Mouse (Mus musculus) thymus, postnatal 0 days (tissue): ENCODE measurements at regions not wholly inside any gene's neighbourhood (a gene's known extent, or its start where the extent isn't known, plus 50 kb on each side); places are given as distances from the start of the nearest gene placed in this dataset.

Experiments
- DNase-seq: peaks from one replicate; pipeline ENCODE4 v3.0.0-alpha.2; 2015; ENCODE audit warnings: low spot score

DNA sequence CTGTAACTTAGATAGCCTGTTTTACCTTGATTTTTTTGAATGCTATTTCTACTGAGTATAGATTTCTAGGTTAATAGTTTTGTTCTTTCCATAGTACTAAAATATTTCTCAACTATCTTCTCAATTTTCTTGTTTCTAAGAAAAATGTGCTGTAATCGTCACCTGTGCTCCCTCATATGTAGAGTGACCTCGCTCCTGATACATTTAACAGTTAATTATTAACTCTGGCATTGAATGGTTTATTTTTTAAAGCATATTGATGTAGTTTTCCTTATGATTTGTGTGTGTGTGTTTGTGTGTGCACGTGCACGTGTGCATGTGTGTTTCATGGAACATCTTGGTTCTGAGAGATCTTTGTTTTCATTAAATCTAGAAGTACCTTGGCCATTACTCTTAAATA, 158.7 kb upstream of the Gm15217 start:
- DNase-seq: no peak

DNA sequence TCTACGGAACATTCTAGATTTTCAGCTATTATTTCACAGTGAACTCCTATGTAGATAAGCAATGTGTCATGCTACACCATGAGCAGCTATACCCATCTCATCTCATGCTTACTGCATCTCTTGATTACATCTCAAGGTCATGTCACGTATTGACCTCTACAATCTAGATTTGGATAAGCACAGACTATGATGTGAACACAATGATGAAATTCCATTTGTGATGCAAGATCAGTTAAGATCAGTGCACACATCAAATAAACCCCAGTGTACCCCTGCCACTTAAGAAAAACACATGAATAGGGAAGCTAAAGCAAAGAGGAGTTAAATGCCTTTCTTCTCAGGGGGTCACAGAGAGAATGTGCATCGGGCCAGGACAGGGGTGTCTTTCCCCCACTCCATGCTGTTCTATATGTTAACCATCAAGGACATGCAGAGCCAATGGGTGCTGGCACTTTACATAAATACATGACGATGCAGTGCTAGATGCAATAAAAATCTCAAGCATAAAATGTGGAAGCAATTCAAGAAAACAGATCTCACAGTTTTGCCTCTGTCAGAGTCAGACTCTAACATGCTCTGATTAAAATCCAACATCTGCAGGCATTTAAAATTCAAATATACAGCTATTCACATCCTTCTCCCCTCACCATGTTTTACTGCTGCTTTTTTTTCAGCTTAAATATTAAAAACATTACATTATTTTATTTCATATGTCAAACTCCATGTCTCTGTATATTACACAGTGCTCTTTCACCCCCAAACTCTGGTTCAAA, 157.1 kb upstream of the Gm15217 start:
- DNase-seq: no peak

DNA sequence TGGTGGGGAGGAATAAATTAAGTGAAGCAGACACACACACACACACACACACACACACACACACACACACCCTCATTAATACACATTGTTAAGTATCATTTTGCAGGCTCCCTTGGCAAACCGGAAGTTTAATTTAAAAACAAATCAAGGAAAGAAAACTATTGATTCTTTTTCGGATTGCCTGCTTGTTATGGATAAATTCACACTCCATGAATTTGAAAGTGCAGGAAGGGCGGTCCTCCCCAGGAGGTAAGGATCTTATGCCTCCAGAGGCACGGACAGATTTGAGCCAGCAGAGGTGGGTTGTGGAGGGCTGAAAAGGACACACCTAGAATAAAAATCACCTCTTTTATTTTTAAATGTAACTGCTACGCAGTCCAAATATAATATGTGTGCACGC, 156.2 kb upstream of the Gm15217 start:
- no peak for DNase-seq

DNA sequence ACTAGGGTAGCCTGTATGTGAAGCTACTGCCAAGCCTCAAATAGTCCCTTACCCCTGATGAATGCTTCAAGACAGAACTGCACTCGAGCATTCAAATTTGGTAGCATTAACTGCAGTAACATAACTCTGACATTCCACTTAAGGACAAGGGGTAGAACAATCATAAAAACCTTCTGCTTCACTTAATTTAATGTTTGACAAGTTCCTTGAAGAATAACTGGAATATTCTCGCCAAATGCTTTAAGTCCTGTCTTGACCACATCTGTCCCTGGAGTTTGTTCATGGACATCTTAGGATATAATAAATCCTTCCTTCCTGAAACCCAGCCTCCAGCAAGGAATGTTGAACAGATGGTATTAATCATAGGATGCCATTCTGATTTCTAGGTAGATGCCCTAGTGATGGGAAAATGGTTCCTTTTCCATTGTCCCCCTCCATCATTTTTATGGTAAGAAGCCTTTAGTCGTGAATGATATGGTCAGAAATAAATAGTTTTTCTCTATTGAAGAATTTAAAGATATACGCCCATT, 154.7 kb upstream of the Gm15217 start:
- DNase-seq: no peak

DNA sequence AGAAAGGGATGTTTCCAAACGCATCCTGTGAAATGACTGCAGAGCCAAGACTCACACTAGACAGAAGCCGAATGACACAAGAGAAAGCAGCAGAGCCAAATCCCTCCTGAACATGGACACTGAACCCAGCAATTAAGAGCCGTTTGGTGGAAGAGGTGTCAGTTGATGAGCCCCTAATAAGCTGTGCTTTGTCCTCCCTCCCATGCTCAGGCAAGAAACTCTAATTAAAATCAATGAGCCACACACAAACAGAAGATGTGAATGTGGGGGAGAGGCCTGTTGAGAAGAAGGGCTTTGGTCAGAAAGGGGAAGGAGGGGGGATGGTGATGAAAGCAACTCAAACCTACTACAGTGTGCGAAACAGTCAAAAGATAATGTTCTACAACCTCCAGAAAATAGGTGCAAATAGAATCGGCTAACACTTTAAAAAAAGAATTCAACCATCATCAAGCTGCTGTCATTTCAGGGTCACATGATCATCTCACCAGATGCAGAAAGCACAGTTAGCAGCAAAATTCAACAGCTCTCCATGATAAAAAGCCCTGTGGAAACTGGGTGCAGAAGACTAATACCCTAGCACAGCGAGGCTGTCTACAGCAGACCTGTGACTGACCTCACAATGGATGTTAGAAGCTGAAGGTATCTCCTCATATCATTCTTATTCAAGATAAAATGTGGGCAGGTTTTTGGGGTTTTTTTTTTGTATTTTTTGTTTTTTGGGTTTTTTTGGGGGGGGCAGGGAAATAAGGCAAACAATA, 153.2 kb upstream of the Gm15217 start:
- DNase-seq: no peak

DNA sequence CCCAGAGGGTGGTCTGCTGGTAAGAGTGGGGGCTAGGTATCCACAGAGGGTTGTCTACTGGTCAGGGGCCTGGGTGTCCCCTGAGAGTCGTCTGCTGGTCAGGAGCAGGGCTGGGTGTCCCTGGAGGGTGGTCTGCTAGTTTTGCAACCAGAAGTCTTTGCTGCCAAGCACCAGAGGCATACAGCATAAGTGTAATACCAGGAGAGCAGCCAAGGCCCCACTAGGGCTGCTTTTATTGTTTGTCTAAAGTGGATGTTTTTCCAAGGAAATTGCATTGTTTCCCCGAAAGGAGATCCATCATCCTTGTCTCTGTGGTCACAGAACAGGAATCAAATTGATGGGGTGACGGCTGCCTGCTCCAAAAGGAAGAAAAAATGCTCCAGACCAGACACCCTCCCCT, 145.2 kb upstream of the Gm15217 start:
- DNase-seq: no peak

DNA sequence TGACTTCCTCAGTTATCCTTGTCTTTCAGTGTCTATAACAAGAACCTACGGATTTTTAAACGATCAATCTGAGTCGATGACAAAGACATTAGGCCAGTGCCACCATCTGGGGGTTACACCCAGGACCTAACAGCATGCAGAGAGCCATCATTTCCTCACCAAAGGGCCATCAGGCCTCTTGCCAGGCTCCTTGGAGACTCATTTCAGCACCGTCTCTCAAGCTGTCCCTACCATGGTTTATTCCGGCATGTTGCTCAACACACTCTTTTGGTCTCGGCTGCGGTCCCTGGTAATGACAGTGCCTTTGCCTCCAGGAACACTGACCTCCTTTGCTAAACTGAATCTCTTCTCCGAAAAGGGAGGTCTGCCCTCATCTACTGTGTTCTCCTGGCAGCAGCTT, 144.4 kb upstream of the Gm15217 start:
- no peak for DNase-seq

DNA sequence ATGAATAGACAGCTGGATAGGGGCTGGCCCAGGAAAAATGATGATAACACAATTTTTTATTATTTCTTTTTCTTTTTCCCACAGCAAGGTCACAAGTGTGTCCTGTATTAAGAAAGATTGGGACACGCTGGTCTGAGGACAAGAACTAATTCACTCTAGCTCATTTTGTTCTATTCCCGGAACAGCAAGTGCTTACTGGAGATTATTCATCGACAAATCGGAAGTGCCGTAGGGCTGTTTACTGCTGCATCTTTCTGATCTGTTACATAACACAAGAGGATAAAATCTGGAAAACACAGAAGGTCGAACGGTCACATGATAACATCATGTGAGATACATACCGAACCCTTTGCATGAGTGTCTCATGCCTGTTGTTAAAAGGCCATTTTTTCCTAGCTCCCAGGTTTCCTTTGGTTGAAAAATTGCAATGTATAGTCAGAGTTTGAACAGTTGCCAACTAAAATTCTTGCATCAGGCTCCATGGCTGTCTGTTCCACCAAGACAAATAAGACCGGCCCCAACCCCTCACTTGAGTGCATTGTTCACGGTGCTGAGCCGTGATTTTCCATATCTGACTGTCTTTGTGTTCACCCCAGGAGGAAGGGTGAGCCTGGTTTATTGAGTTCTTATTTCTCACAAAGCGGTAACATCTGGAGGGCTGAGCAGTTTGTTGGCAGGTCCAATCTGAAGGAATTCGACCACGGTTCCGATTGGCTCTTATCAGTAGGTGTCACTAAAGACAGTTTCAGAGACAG, 139.0 kb upstream of the Gm15217 start:
- no peak for DNase-seq

DNA sequence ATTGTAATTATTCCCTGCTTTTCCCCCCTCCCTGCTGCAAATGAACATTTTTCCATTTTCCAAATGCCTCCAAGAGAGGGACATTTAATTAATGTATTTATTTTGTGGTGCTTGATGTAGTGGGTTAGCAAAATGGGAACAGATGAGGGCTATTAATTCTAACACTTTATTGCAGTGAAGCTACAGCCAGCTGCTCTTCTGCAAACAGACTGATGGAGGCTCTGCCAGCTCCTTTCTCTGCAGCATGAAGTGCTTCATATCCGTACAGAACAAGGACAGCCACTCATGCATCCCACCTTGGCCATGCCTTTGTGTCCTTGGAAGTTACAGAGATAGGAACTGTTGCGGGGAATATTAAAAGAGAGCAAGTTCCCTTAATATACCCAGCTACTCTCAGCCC, 138.3 kb upstream of the Gm15217 start:
- DNase-seq: no peak

DNA sequence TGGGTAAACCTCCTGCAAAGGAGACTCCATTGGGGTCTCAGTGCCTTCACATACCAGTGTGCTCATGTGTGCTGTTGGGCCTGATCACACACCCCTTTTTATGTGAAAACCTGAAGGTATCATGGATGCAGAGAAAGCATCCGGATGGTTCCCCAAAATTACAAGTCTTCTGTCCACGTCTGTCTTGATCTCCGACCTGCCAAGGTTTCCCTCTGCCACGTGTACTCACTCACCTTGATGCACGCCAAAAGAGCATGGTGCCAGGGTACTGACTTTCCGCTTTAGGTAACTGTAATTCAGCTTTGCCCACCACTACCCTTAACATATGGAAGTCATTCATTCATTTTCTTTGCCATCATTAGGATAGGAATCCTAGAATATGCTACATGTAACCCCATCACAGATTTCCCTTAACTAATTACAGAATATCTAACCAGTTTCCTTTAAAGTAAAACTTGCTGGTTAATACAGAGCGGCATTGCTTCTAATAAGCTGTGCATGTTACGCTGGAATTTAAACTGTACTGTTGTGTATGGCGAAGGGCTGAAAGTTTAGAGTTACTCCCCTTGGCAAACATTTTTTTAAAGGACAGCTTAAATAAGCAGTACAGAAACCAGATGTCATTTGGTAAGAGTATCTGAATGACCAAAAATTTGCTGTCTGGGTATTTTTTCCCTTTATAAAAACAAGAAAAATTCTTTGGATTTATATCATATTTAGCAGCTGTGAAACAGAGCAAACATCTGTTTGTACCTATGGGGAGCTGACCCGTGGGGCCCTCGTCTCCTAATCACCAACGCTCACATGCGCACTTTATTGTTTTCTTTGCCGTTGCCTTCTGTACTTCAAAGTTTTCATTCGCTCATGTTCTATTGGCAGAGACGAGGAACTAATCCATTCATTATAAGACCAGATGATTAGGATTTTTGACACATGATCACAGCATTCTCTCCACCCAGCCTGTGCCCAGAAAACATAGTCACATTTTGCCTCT, 131.4 kb upstream of the Gm15217 start:
- no peak for DNase-seq

DNA sequence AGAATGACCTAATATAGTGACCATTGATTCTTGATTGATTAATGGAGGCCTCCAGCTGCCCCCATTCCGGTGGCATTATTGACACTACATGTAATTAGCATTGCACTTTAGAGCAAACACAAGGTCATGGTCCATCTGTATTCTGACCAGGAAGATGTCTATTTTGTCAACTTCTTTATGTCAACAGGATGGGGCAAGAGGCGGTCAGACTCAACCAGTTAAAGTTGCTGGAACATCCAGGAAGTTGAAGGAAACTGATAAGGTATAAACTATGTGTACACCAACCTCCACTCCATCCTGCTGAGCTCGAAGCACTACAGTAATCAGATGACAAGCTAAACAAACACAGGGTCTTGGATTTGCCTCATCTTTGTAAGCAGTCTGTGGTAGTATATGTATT, 130.1 kb upstream of the Gm15217 start:
- peak; percentile 4 for DNase-seq

DNA sequence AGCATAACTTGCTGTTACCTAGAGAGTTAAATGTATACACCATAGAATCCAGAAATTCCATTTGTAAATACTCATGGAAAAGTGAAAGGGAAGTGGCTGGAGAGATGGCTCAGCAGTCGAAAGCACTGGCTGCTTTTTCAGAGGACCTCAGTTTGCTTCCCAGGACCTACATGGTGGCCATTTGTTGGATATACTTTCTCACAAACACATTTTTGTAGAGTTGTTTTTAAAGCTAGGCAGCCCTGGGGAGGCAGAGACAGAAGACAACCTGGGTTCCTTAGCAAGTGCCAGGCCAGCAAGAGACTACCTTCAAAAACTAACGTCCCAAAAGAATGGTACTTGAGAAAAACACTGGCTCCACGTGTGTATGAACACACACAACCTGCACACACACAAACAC, 124.0 kb upstream of the Gm15217 start:
- DNase-seq: no peak

DNA sequence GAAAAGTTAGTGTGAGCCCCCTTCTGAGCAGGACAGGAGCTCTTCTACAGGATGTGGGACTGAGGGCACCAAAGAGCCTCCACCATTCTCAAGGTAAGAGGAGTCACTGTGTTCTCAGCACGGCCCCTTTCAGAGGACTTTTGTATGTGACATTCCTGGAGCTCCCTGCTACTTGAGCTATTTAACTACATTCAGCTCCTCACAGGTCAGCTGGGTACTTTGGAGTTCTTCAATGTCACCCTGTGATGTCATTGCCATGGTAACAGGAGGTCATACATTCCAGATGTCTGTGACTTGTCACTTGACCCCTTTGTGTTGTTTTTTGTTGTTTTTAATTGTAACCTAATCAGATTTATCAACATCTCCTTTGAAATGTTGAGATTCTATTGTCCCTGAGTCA, 122.9 kb upstream of the Gm15217 start:
- DNase-seq: no peak

DNA sequence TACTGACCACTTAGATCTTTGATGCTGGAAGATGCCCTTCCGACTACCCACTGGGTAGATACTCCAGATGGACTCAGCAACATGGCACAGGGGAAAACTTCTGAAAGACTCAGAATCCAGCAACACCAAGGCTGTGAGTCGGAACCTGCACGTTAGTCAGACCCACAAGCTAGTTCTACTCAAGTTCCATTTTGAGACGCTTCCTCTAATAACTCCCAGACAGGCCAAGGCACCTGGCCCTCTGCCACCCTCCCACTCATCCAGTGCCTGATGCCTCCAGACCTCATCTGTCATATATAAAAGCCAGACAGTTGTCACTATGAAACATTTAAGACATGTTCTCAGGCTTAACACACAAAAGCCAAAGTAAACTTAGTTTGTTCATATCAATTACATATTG, 121.9 kb upstream of the Gm15217 start:
- DNase-seq: no peak

DNA sequence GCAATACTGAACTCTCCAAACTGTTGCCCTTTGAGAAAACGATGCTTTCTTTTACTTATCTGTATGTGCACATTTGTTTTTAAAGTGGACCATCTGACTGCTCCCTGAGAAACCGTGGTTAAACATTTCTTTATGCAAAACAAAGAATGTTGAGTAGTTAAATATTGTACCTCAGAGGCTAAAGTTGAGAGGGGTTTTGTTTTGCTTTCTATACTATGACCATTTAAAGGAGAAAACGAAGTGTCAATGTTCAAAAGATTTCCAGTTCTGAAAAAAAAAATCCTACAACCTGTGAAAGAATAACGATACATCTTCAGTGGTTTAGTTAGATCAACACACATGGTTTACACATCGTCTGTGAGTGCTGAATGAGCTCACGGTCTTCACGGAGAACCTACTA, 120.7 kb upstream of the Gm15217 start:
- no peak for DNase-seq

DNA sequence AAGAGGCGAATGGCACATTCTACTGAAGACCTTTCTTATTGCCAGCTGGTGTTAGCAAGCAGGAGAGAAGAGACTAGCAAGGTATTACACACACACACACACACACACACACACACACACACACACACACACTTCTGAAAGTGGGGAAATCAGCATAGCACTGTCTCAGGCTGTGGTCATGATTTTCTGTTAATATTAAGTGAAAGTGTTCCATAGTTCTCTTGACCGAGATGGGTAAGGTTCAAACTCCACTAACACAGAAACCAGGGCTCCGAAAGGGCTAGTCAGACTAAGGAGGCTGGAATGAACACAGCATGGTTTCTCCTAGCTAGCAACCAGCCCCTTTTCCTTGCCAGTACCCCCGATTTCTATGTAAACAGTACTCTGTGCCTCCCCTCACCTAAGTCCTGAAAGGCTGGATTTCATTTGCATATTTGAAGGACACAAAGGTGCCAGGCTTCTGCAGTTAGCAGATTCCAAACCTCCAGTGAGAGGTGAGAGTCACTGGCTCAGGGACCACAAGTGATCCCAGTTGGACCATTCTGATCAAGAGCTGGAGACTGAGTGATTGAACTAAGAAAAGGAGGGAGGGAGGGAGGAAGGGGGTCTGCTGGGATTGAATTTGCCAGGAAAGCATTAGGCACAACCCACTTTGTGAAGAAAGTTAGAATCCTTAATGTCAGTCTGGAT, 118.8 kb upstream of the Gm15217 start:
- DNase-seq: no peak

DNA sequence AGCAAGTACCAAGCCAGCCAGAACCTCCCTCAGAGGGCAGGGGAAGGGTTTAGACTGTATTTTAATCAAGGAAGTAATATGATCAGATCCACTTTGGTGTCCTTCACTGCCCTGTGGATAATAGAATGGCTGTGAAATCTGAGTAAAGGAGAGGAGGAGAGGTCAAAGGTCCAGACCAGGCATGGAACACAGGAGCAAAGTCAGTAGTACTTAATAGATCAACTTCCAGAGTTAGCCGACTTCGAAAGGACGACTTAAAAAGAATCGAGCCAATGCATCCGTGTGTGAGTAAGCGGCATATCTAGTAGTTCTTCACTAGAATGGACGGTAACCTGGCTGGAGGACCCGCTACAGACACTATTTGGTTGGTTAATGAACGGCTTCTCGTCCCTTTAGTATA, 103.8 kb upstream of the Gm15217 start:
- DNase-seq: no peak

DNA sequence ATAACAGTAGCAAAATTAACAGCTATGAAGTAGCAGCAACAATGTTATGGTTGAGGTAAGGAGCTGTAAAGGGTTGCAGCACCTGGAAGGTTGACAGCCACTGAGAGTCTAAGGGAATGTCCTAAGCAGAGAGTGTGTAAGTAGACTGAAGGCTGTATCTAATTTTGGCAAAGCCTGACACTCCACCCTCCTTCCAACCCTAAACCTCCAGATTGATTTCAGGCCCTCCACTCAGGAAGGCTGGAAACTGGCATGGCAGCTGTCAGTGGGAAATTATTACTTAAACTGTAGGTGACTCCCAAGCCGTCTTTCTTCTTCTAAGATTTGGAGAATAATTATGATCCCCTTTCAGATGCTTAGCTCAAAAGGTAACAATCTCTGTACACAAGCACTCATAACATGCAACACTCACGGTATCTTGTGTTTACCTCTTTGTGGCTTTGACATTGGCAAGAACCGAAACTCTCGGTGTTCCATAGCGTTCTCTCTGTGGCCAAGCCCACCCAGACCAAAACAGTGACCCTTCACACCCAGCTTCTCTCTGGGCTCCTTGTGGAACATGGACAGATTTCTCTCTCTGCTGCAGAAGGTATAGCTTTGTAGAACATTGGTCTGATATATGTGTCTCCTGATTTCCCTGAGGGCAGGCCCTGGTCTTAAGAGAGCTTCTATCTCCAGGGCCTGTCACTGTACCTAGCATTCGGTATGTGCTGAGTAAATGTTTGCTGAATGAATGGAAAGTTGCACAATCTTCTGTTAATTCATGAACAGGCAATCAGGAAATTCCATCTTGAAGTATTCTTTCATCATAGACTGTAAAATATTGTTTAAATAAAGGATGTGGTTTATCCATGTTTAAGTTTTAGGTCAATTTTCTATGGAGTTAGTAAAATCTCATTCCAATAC, 102.0 kb upstream of the Gm15217 start:
- no peak for DNase-seq
